Mouse (Mus musculus) liver, embryonic 15.5 days (tissue): Measurements from ENCODE around the gene Cryzl2. TPM values are rescaled to one million over a fixed set of nuclear protein-coding genes. Genes with fewer than 3 reads are reported as not detected.
A peak's percentile ranks its signal among the peaks of the same experiment; 100 is the strongest.

Experiments used
- ATAC-seq: fragments of 200-750 bp; cut with Nextera tagmentation; 2 replicates; pipeline ENCODE4 v1.8.0; 2017; ENCODE audit warnings: moderate number of reproducible peaks, mild to moderate bottlenecking, moderate library complexity; ENCODE audit not compliant: insufficient read depth
- H3K27ac ChIP-seq: fragments of 300-500 bp; sonication (generic); replicated peaks from 2 replicates; pipeline ENCODE4 v1.5.1; 2015; ENCODE audit warnings: mild to moderate bottlenecking, inconsistent platforms
- H3K27me3 ChIP-seq: fragments of 300-500 bp; sonication (generic); 2 replicates; pipeline ENCODE4 v1.6.1; 2015; ENCODE audit warnings: mild to moderate bottlenecking, inconsistent platforms
- H3K36me3 ChIP-seq: fragments of 300-500 bp; sonication (generic); replicated peaks from 2 replicates; pipeline ENCODE4 v1.6.1; 2015; ENCODE audit warnings: moderate library complexity, mild to moderate bottlenecking, inconsistent platforms
- H3K4me1 ChIP-seq: fragments of 300-500 bp; sonication (generic); replicated peaks from 2 replicates; pipeline ENCODE4 v1.6.1; 2015; ENCODE audit warnings: inconsistent platforms
- H3K4me2 ChIP-seq: fragments of 300-500 bp; sonication (generic); 2 replicates; pipeline ENCODE4 v1.6.1; 2015; ENCODE audit warnings: moderate library complexity, mild to moderate bottlenecking, inconsistent platforms
- H3K4me3 ChIP-seq: fragments of 300-500 bp; sonication (generic); replicated peaks from 2 replicates; pipeline ENCODE4 v1.5.1; 2015; ENCODE audit warnings: mild to moderate bottlenecking, inconsistent platforms
- H3K9ac ChIP-seq: fragments of 300-500 bp; sonication (generic); 2 replicates; pipeline ENCODE4 v1.6.1; 2015; ENCODE audit warnings: moderate library complexity, mild to moderate bottlenecking, inconsistent platforms
- H3K9me3 ChIP-seq: fragments of 300-500 bp; sonication (generic); replicated peaks from 2 replicates; pipeline ENCODE4 v1.6.1; 2016; ENCODE audit warnings: inconsistent platforms
- WGBS: fragments of 180-500 bp; shearing (Covaris S2); methylation state at CpG from one replicate; pipeline ENCODE4 v1.1.7; 2015; ENCODE audit warnings: mixed read lengths; ENCODE audit not compliant: insufficient replicate concordance; 5-methylcytosine and 5-hydroxymethylcytosine counted together
- polyA plus RNA-seq: library from polyadenylated mRNA; unstranded; fragments of >200 nt; fragmentation: Nextera tagmentation; extraction: Ambion mirVana; gene quantifications from 2 replicates; pipeline ENCODE4 v1.2.1, GENCODE M21; 2015

Gene Cryzl2
- polyA plus RNA-seq: 6.7 and 8.0 TPM in 2 replicates

DNA sequence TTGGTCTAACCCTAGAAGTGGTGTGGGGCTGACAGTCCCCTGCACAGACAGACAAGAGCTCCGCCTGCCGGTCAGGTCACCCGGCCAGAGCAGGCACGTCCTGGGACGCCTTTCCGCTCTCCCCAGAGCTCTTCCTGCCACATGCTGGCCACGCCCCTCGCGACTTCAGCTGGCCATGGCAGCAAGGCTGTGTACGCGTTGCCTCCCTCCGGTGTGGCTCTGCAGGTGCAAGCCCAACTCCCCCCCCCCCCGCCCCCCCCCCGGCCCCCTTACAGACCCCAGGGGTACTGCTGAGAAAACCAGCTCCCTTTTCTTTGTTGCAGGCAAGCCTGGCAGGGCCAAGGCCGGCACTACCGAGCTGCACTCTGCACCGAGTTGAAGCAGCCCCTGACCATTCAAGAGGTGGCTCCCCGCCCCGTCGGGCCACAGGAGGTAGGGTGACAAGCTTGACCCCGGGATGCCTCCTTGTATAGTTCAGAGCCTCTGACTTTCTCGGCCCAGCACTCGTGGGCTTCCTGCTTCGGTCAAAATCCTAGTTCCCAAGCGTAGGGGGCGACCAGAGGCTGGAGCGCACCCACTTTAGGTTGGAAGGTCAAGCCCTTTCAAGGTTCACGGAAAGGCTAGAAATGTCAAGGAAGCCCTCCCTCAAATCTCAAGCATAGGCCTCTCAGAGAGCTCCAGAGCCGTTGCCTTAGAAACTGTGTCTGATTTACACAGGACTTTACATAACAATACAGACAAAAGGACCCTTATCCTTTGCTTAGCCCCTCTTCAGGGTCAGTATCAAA is at the start of gene Cryzl2:
Gene Cryzl2, plus strand, starts transcription at position 157 of the 788 bp plus-strand sequence.
- H3K9ac ChIP-seq: no peak within 1 kb of the TSS
- ATAC-seq: peak; percentile 84
- WGBS: 12% methylated on average over 27 of the region's 29 CpGs
- peaks cover 11% of the 10 kb centered on the region; the same call in 1 of the 2 replicates for H3K4me1 ChIP-seq
- H3K4me2 ChIP-seq: peak within 1 kb of the TSS; percentile 68
- H3K4me3 ChIP-seq: peak within 1 kb of the TSS; percentile 50
- H3K36me3 ChIP-seq: no peaks in the 10 kb centered on the region
- no peak within 1 kb of the TSS for H3K27ac ChIP-seq
- H3K27me3 ChIP-seq: no peaks in the 10 kb centered on the region
- H3K9me3 ChIP-seq: no peaks in the 10 kb centered on the region

- Histone ChIP-seq H3K4me1 (peaks cover 14% of the 10 kb centered on the region), H3K9ac (no peak overlapping the region), H3K27me3 (peaks cover 21% of the 10 kb centered on the region), H3K4me3 (no peak overlapping the region), H3K27ac (no peak overlapping the region), H3K9me3 (no peaks in the 10 kb centered on the region), H3K36me3 (no peaks in the 10 kb centered on the region), H3K4me2 (no peak overlapping the region)
- no peak for ATAC-seq
- 43% methylated on average over 2 of the region's 2 CpGs for WGBS
Measured at GRCm38 (mm10) chr1:157409648-157410047, 48.7 kb upstream of the Cryzl2 start.

- peaks cover 21% of the 10 kb centered on the region for H3K27me3 ChIP-seq
- peak overlapping the region; percentile 93 for H3K4me2 ChIP-seq
- H3K4me1 ChIP-seq: peaks cover 17% of the 10 kb centered on the region
- WGBS: 8% methylated on average over 8 of the region's 8 CpGs
- H3K9me3 ChIP-seq: no peaks in the 10 kb centered on the region
- no peaks in the 10 kb centered on the region for H3K36me3 ChIP-seq
- no peak for ATAC-seq
- H3K9ac ChIP-seq: no peak overlapping the region
- peak overlapping the region; percentile 80 for H3K4me3 ChIP-seq
- no peak overlapping the region for H3K27ac ChIP-seq
Measured at GRCm38 (mm10) chr1:157410937-157411336, 47.4 kb upstream of the Cryzl2 start.

GRCm38 (mm10) chr1:157411341-157411710 is 47.1 kb upstream of the Cryzl2 start:
- 4% methylated on average over 4 of the region's 4 CpGs for WGBS
- peak overlapping the region; percentile 80 for H3K4me3 ChIP-seq

DNA sequence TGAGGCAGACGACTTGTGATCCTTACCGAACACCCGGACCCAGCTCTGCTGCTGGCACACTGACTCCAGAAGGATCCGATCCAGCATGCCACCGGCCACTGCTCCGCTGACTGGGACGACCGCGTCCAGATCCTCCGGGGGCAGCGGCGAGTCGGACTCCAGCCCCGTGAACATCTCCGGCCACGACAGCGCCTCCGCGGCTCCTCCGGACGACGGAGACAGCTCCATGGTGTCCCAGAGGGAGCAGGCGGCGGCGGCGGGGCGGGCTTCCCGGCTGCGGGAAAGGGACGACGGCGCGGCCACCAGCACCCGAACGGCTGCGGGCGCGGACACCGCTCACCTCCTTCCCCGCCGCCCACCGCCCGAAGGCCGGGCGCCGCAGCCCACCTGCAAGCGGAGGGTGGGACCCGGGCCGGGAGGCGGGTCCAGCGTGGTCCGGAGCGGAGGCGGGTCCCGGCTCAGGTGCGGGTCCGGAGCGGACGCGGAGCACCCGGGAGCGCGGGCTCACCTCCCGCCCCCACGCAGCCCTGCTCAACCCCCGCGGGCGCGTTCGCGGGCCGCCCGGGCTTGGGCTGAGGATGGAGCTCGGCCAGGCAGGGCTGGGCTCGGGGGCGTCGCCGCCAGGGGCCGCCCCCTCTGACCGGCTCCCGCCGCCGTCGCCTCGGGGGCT is 46.5 kb upstream of the Cryzl2 start:
- peak; percentile 79 for ATAC-seq
- Histone ChIP-seq H3K27me3 (peaks cover 21% of the 10 kb centered on the region), H3K9me3 (no peaks in the 10 kb centered on the region), H3K27ac (peak overlapping the region; percentile 38; the same call in 1 of the 2 replicates), H3K9ac (peak overlapping the region; percentile 69), H3K4me1 (peaks cover 18% of the 10 kb centered on the region), H3K36me3 (no peaks in the 10 kb centered on the region), H3K4me2 (peak overlapping the region; percentile 93), H3K4me3 (peak overlapping the region; percentile 80)
- WGBS: under 1% methylated on average over 84 of the region's 85 CpGs

More at GRCm38 (mm10) chr1:157411341-157411710, 47.1 kb upstream of the Cryzl2 start:
- no peaks in the 10 kb centered on the region for H3K9me3 ChIP-seq
- H3K27ac ChIP-seq: no peak overlapping the region
- H3K4me2 ChIP-seq: peak overlapping the region; percentile 93
- peaks cover 21% of the 10 kb centered on the region for H3K27me3 ChIP-seq
- H3K9ac ChIP-seq: peak overlapping the region; percentile 69
- H3K36me3 ChIP-seq: no peaks in the 10 kb centered on the region
- no peak for ATAC-seq
- peaks cover 18% of the 10 kb centered on the region for H3K4me1 ChIP-seq

- Histone ChIP-seq H3K4me3 (peak within 1 kb of the TSS; percentile 80), H3K9me3 (no peaks in the 10 kb centered on the region), H3K36me3 (no peaks in the 10 kb centered on the region), H3K4me2 (peak within 1 kb of the TSS; percentile 93), H3K4me1 (peaks cover 18% of the 10 kb centered on the region), H3K27me3 (peaks cover 21% of the 10 kb centered on the region), H3K9ac (peak within 1 kb of the TSS; percentile 69), H3K27ac (peak within 1 kb of the TSS; percentile 38; the same call in 1 of the 2 replicates)
- peak; percentile 92 for ATAC-seq
- WGBS: 1% methylated on average over 62 of the region's 62 CpGs
Measured at GRCm38 (mm10) chr1:157412454-157413369, 45.7 kb upstream of the Cryzl2 start, which contains the start of gene Rasal2. Gene Rasal2 (minus strand): TSS chr1:157412595.

DNA sequence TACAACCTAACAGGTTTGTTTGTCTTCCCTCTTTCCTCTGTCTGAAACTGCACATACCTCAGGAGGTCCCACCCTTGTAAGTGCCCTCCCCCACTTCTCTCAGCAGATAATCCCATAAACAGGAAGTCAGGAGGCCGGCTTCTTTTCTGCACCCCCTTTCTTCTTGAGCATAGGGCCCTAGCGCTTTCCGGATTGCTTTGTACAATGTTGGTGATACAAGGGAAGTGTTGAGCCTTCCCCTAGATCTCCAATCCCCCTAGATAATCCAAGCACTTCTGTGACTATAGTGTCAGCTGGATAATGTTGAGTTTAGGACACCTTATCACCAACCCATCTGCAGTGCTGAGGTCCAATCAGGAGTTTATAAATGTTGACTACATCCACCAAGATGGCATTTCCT is 42.6 kb upstream of the Cryzl2 start:
- no peak for ATAC-seq
- 45% methylated on average over 3 of the region's 3 CpGs for WGBS
- Histone ChIP-seq H3K27ac (no peak overlapping the region), H3K36me3 (no peaks in the 10 kb centered on the region), H3K27me3 (peaks cover 18% of the 10 kb centered on the region), H3K4me2 (no peak overlapping the region), H3K9me3 (no peaks in the 10 kb centered on the region), H3K4me3 (no peak overlapping the region), H3K9ac (no peak overlapping the region), H3K4me1 (peaks cover 16% of the 10 kb centered on the region)

GRCm38 (mm10) chr1:157416628-157417027 is 41.7 kb upstream of the Cryzl2 start:
- Histone ChIP-seq H3K4me1 (peaks cover 7% of the 10 kb centered on the region), H3K9ac (no peak overlapping the region), H3K4me3 (no peak overlapping the region), H3K9me3 (no peaks in the 10 kb centered on the region), H3K4me2 (no peak overlapping the region), H3K27me3 (peaks cover 10% of the 10 kb centered on the region), H3K36me3 (no peaks in the 10 kb centered on the region), H3K27ac (no peak overlapping the region)
- ATAC-seq: no peak
- 75% methylated on average over 2 of the region's 2 CpGs for WGBS

DNA sequence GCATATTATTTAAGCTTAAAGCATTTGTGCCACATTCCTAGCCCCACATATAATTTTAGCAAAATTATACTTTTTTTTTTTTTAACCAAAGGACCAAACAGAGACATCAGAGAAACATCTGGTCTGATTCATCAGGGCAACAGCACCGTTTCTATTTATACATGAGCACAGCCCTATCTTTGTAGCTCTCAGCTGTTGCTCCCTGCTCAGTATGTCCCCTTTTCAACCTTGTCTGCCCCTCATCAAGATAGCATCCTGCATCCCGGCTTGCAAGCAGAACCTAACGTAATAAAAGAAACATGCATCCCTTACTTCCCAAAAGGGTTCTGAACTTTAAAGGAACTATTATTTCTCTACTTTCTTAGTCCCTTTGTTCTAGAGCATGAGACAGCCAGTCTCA is 41.0 kb upstream of the Cryzl2 start:
- ATAC-seq: no peak
- H3K36me3 ChIP-seq: no peaks in the 10 kb centered on the region
- no peak overlapping the region for H3K4me3 ChIP-seq
- H3K27me3 ChIP-seq: peaks cover 2% of the 10 kb centered on the region; the same call in 1 of the 2 replicates
- no peak overlapping the region for H3K4me2 ChIP-seq
- H3K27ac ChIP-seq: no peak overlapping the region
- peaks cover 4% of the 10 kb centered on the region; the same call in 1 of the 2 replicates for H3K4me1 ChIP-seq
- no peaks in the 10 kb centered on the region for H3K9me3 ChIP-seq
- WGBS: 39% methylated on average over 3 of the region's 3 CpGs
- H3K9ac ChIP-seq: no peak overlapping the region

GRCm38 (mm10) chr1:157417861-157418260 is 40.5 kb upstream of the Cryzl2 start:
- WGBS: 33% methylated on average over 7 of the region's 7 CpGs
- H3K27ac ChIP-seq: no peak overlapping the region

More at GRCm38 (mm10) chr1:157417861-157418260, 40.5 kb upstream of the Cryzl2 start:
- H3K9ac ChIP-seq: no peak overlapping the region
- no peak overlapping the region for H3K4me2 ChIP-seq
- no peak overlapping the region for H3K4me3 ChIP-seq
- ATAC-seq: no peak
- no peaks in the 10 kb centered on the region for H3K9me3 ChIP-seq
- H3K27me3 ChIP-seq: no peaks in the 10 kb centered on the region
- peaks cover 4% of the 10 kb centered on the region; the same call in 1 of the 2 replicates for H3K4me1 ChIP-seq
- H3K36me3 ChIP-seq: no peaks in the 10 kb centered on the region
